Mouse (Mus musculus) hematopoietic stem cell, adult 5-6 weeks (primary cell): ENCODE measurements around the gene Armc3. TPM values are rescaled to one million over a fixed set of nuclear protein-coding genes. Genes with fewer than 3 reads are reported as not detected.

Experiments
- ATAC-seq, 2 experiments: fragments of 125-278 bp in 1 of 2; replicated peaks in 1 of 2; 2 replicates each; pipeline ENCODE4 v1.8.0; 2016 to 2017; ENCODE audit warnings: inconsistent platforms in 2 of 2, mild to moderate bottlenecking in 2 of 2, moderate number of reproducible peaks in 2 of 2, low read depth in 1 of 2, moderate TSS enrichment in 1 of 2; ENCODE audit not compliant: low FRiP score in 2 of 2, poor library complexity in 2 of 2, severe bottlenecking in 2 of 2, insufficient read depth in 1 of 2, low TSS enrichment in 1 of 2
- total RNA-seq: library from RNA; stranded (forward); fragments of 172-1452, 232-1000 nt; gene quantifications from 2 replicates; pipeline ENCODE4 v1.2.3, GENCODE M21; 2017

Armc3 gene
- total RNA-seq, 1 experiment from 2014 or later, result 0.99 TPM

DNA sequence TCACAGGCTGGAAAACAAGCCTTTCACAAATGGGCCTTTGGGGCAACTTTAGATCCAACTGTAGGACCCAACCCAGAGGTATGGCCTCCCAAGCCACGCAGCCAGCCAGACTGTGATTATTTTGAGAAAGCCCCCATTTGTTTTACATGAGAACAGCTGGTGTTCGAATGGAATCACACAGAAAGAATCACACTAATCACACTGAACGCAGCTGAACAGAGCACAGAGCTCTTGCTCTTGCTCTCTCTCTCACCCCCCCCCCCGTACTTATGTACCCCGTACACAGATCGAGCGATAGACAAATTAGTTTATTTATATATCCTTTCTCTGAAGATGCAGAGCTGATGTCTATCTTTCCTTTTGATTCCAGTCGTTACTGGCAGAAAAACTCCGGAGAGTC, 123.3 kb downstream of the Armc3 start:
- no peak for ATAC-seq

DNA sequence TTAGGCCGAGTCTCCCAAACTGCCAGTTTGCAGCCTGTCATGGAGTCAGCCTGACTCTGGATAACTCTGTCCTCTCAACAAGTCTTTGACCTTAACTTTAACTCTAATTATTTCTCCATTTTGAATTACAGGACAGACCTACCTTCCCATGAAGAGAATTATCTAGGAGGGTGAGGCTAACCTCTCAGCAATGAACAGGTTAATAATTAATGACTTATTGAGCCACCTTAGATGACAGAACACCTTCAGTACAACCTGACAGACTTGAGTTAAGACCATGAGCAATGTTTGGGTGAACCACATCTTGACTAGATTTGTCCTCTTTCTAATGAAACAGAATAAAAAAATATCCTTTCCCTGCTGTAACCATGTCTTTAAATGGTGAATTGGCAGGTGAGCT, 127.3 kb downstream of the Armc3 start:
- no peak for ATAC-seq

DNA sequence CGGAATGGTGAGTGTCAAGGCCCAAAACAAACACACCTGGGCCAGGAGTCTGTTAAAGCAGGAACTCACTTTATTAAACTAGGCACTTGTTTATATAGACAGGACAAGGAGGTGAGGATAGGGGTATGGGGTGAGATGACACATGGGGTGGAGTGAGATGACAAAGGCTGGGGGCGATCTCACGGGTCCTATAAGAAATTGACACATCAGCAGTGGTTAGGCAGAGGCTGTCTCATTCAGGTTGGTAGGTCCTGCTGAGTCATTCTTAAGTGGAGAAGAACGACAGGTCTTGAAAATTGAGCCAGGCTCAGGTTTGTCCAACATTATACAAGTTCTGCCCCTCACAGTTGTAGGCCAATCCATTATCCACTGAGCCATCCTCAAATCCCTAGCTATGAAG, 128.7 kb downstream of the Armc3 start:
- ATAC-seq, result 0 out of 4 replicates have a peak, but pooled peaks of 1 of the 2 experiments have one; percentile 27

DNA sequence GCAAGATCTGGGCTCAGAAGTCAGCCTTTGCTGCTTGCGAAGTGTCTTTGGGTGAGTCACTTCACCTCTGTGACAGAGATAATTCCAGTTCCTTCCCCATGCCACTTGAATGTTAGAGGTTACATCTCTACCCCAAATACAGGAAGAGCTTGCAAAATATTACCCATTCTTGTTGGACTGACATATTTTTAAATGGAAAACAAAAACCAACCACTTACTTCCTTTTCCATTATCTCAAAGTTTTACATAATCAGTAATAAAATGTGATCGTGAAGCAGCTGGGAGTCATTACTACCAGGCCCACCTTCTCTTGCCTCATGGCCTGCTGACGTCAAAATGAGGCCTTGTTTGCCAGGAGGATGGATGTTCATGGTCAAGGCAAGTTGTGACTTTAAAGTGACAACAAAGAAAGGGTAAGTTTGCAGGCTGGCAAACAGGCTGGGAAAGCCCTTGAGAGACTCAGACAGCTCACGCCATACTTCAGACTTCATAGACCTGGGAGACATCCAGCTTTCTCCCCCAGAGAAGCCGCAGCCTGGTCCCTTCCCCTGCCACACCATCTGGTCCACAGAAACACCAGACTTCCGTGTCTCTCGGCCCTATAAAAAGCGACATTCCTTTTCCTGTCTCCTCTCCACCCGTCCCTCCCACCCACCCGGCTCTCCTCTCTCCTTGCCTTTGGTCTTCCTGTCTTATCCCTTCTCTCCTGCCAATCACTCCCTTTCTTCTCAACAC, 145.0 kb downstream of the Armc3 start:
- ATAC-seq, result peak; percentile 26 to 33; a peak in 3 of 4 replicates

DNA sequence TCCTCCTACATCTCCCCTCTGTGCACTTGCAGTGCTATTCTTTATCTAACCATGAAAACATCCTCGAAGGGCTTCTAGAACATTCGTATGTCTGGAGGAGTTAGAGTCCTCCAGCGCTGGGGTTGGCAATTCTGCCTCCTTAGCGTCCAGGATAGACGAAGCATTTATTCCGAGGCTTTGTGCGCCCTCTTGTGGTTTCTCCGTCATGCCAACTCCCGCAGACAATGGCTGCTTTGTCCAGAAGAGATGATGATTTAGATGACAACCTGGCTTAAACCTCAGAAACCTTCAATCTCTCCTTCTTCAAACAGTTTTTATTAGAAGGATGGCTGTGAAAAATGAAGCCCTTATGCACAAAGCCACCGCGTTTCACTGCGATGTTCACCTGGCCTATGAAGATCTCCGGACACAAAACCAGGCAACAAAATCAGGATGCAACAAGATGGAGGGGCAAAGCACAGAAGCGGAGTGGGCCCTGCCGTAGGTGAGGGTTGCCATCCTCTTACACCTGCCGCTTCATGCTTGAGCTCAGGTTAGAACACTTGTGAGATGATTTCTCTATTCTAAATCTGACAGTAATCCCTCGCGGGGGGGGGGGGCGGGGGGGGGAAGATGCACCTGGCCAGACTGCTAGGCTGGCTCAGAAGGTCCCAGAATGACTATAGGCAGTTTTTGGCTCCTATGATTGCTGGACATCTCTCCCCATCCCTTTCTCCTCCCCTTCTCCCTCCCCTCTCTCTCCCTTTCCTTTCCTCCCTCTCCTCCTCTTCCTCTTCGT, 145.7 kb downstream of the Armc3 start:
- peak; percentile 85 to 91 for ATAC-seq

DNA sequence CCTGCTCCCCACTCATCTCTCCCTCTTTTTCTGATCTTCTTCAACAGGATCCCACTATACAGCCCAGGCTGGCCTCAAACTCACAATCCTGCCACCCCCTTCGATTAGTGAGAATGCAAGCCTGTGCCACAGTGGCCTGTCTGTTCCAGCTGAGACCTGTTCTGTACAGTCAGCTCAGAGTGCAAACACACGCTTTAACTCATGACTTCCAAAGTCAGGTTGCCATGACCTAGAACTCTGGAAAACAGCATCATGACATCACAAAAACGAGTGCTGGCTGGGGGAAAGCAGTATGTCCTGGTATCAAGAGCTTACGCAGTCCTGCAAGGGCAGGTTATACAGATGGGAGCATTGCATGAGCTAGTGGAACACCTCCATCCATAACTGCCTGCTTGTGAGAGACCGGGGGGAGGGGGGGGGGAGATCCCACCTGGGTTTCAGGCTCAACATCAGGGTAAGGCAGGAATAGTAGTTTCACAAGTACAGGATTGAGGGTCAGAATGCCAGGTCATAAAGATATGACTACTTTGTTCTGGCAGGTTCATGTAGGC, 146.4 kb downstream of the Armc3 start:
- ATAC-seq, result no peak

DNA sequence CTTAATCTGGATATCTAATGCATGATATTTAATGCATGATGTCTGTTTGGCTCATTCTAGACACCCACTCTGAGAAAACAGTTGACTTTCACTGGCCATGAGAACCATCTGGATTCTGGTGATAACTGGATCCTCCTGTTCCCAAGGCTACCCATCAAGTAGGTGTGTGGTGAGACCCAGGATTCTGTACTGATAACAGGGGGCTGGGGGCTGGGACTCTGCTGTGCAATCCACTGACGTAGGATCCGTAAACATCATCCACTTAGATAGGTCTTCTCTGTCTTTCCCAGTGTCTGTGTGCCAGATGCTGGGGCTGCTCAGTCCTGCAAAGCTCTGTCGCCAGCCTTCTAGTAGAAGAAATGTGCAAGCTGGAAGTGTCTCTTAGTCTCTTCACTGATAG, 149.4 kb downstream of the Armc3 start:
- no peak for ATAC-seq

DNA sequence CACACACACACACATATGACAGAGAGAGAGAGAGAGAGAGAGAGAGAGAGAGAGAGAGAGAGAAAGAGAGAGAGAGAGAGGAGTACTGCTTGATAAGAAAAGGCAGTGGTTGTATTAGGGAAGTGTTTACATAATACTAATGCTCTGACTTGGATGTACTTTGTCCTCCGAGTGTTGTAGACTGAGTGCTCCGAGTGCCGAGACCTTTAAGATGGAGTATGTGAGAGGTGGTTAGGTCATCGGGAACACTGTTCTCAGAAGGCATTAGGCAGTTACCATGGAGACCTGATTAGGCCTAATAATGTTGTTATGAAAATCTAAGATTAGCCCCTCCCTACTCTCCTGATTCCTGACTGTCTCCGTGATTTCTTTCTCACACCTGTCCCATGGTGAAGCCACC, 151.1 kb downstream of the Armc3 start:
- no peak for ATAC-seq

DNA sequence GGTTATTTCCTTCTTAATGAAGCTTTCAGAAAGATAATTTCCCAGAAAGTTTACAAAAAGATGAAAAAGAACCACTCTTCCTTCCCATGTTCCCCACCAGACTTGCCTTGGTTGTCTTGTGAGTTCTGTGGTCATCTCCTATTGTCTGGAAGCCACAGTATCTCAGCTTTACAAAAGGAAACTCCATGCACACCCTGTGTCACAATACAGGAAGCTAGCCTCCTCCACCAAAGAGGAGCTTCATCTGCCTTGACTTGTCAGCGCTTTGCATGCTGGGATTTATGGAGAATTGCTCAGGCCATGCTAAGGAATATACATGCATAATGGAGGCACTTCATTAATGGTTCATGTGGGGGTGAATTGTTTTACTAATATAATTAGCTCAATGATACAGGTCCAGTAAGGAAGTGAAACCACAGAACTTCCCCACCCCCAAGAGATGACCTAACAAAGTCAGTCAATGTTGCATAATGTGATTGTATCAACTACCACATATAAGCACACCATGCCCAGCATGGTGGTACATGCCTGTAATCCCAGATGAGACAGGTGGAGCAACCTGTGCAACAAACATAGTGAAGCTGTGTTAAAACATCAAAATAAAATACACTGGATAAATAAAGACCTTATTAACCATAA, 152.6 kb downstream of the Armc3 start:
- ATAC-seq, result peak; percentile 32 to 58; a peak in 2 of 4 replicates

DNA sequence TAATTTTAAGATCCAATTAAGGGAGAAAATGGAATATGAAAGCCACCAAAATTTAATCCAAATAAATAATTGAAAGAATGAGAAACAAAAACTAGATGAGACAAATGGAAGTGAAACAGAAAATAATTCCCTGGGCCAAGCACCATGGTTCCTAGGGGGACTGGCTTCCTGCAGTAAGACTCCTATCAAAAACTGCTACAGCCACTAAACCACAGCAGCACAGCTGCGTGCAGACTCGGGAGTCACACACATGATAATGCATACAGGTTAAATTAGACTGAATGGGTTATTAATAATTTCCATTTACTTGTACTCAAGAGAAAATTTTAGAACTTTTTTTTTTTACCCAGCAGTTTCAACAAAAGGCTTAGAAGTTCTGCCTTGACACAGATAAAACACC, 154.1 kb downstream of the Armc3 start:
- ATAC-seq, result no peak

Other genes starting within 250 kb of the Armc3 start
- 35.3 and 40.9 TPM in 2 replicates for gene Pip4k2a, start 201.2 kb upstream of the Armc3 start, total RNA-seq
- gene 4930426L09Rik, start 201.0 kb upstream of the Armc3 start, total RNA-seq, result 0.19 and 0.55 TPM in 2 replicates
- 32.8 and 32.9 TPM in 2 replicates for gene Msrb2, start 172.1 kb downstream of the Armc3 start, total RNA-seq
- not detected in 2 replicates for gene Ptf1a, start 246.4 kb downstream of the Armc3 start, total RNA-seq